Mouse (Mus musculus) left cerebral cortex, postnatal 10 days (tissue): ENCODE measurements at regions not wholly inside any gene's neighbourhood (a gene's known extent, or its start where the extent isn't known, plus 50 kb on each side); places are given as distances from the start of the nearest gene placed in this dataset.

Experiments
- DNase-seq, 2 experiments: peaks; one replicate each; pipeline ENCODE4 v3.0.0; 2021 to 2022; ENCODE audit warnings: low spot score in 2 of 2, mixed read lengths in 1 of 2; ENCODE audit errors: extremely low spot score in 1 of 2
- intact Hi-C: fragments of 180-260 bp; cut with DNase I; formaldehyde crosslinking; loops from one replicate; pipeline ENCODE4 v1.15.1; 2025

- DNase-seq, result no peak
- intact Hi-C loops, result no loop called here
These were observed 175.3 kb upstream of the Rbfox1 start for GRCm38 (mm10) chr16:5709831-5710230.

- intact Hi-C loops, result no loop called here
- no peak for DNase-seq
These were observed 184.4 kb upstream of the Rbfox1 start for GRCm38 (mm10) chr16:5700731-5701255.

- intact Hi-C loops, result no loop called here
- DNase-seq, result no peak
These were observed 196.8 kb upstream of the Rbfox1 start for GRCm38 (mm10) chr16:5688322-5688721.

GRCm38 (mm10) chr16:5673372-5673960 lies 211.7 kb upstream of the Rbfox1 start:
- intact Hi-C loops, result no loop called here
- no peak for DNase-seq

- intact Hi-C loops, result no loop called here
- no peak for DNase-seq
These were observed 212.3 kb upstream of the Rbfox1 start for GRCm38 (mm10) chr16:5672871-5673270.

GRCm38 (mm10) chr16:5668403-5668967 lies 216.7 kb upstream of the Rbfox1 start:
- DNase-seq, result peak in 1 of 2 experiments; percentile 17
- intact Hi-C loops, result no loop called here

GRCm38 (mm10) chr16:5661918-5662317 lies 223.2 kb upstream of the Rbfox1 start:
- intact Hi-C loops, result no loop called here
- peak in 1 of 2 experiments; percentile 41 for DNase-seq

GRCm38 (mm10) chr16:5651551-5651950 lies 233.6 kb upstream of the Rbfox1 start:
- intact Hi-C loops, result no loop called here
- no peak for DNase-seq

- DNase-seq, result no peak
- intact Hi-C loops, result no loop called here
These were observed 234.2 kb upstream of the Rbfox1 start for GRCm38 (mm10) chr16:5651002-5651401.

- intact Hi-C loops, result no loop called here
- no peak for DNase-seq
These were observed 245.2 kb upstream of the Rbfox1 start for GRCm38 (mm10) chr16:5639956-5640355.

GRCm38 (mm10) chr16:5629996-5630395 lies 255.2 kb upstream of the Rbfox1 start:
- DNase-seq, result no peak
- intact Hi-C loops, result no loop called here

- intact Hi-C loops, result no loop called here
- DNase-seq, result no peak
These were observed 257.2 kb upstream of the Rbfox1 start for GRCm38 (mm10) chr16:5627910-5628309.

GRCm38 (mm10) chr16:5627117-5627909 lies 257.8 kb upstream of the Rbfox1 start:
- intact Hi-C loops, result no loop called here
- no peak for DNase-seq

GRCm38 (mm10) chr16:5625159-5625558 lies 260.0 kb upstream of the Rbfox1 start:
- DNase-seq, result no peak
- intact Hi-C loops, result no loop called here

GRCm38 (mm10) chr16:5620566-5620965 lies 264.6 kb upstream of the Rbfox1 start:
- DNase-seq, result no peak
- intact Hi-C loops, result no loop called here

- intact Hi-C loops, result no loop called here
- no peak for DNase-seq
These were observed 268.8 kb upstream of the Rbfox1 start for GRCm38 (mm10) chr16:5616356-5616755.

- intact Hi-C loops, result no loop called here
- DNase-seq, result peak in 1 of 2 experiments; percentile 18
These were observed 289.8 kb upstream of the Rbfox1 start for GRCm38 (mm10) chr16:5595359-5595758.

GRCm38 (mm10) chr16:5578333-5578732 lies 306.8 kb upstream of the Rbfox1 start:
- intact Hi-C loops, result no loop called here
- DNase-seq, result no peak

- intact Hi-C loops, result no loop called here
- no peak for DNase-seq
These were observed 312.4 kb upstream of the Rbfox1 start for GRCm38 (mm10) chr16:5572780-5573179.

- DNase-seq, result no peak
- intact Hi-C loops, result no loop called here
These were observed 314.5 kb upstream of the Rbfox1 start for GRCm38 (mm10) chr16:5570619-5571018.
